Mouse (Mus musculus): ENCODE results near the gene D630003M21Rik. TPM values are rescaled to one million over a fixed set of nuclear protein-coding genes. Genes with fewer than 3 reads are reported as not detected.
A peak's percentile ranks its signal among the peaks of the same experiment; 100 is the strongest.

Gene D630003M21Rik
- polyA plus RNA-seq, 1 experiment from 2014 or later = 5.3 TPM

GRCm38 (mm10) chr2:158157654-158158053 lies 71.4 kb downstream of the D630003M21Rik start:
- Histone ChIP-seq H3K27ac (no peak overlapping the region), H3K4me2 (no peak overlapping the region), H3K27me3 (no peaks in the 10 kb centered on the region), H3K4me3 (no peak overlapping the region), H3K36me3 (no peaks in the 10 kb centered on the region), H3K9ac (no peak overlapping the region), H3K4me1 (peaks cover 42% of the 10 kb centered on the region), H3K9me3 (no peaks in the 10 kb centered on the region)
- WGBS = 64% methylated on average over 8 of the region's 8 CpGs
- no peak for ATAC-seq (ENCODE audit: borderline replicate concordance, extremely low read depth, low FRiP score, low TSS enrichment)

- H3K9me3 ChIP-seq = no peaks in the 10 kb centered on the region
- no peak overlapping the region for H3K4me2 ChIP-seq
- no peak for ATAC-seq (ENCODE audit: borderline replicate concordance, extremely low read depth, low FRiP score, low TSS enrichment)
- H3K4me3 ChIP-seq = no peak overlapping the region
- H3K4me1 ChIP-seq = peaks cover 39% of the 10 kb centered on the region
- no peaks in the 10 kb centered on the region for H3K27me3 ChIP-seq
- no peak overlapping the region for H3K9ac ChIP-seq
- 82% methylated on average over 9 of the region's 9 CpGs for WGBS
- peak overlapping the region; percentile 33; the same call in 1 of the 2 replicates for H3K27ac ChIP-seq
- no peaks in the 10 kb centered on the region for H3K36me3 ChIP-seq
Measured at GRCm38 (mm10) chr2:158156487-158156886, 72.5 kb downstream of the D630003M21Rik start.

- Histone ChIP-seq H3K4me3 (no peak overlapping the region), H3K27me3 (no peaks in the 10 kb centered on the region), H3K9me3 (no peaks in the 10 kb centered on the region), H3K9ac (no peak overlapping the region), H3K27ac (no peak overlapping the region), H3K4me1 (peaks cover 39% of the 10 kb centered on the region), H3K4me2 (no peak overlapping the region), H3K36me3 (no peaks in the 10 kb centered on the region)
- 42% methylated on average over 2 of the region's 2 CpGs for WGBS
- ATAC-seq (ENCODE audit: borderline replicate concordance, extremely low read depth, low FRiP score, low TSS enrichment) = no peak
Measured at GRCm38 (mm10) chr2:158155615-158156014, 73.4 kb downstream of the D630003M21Rik start.

DNA sequence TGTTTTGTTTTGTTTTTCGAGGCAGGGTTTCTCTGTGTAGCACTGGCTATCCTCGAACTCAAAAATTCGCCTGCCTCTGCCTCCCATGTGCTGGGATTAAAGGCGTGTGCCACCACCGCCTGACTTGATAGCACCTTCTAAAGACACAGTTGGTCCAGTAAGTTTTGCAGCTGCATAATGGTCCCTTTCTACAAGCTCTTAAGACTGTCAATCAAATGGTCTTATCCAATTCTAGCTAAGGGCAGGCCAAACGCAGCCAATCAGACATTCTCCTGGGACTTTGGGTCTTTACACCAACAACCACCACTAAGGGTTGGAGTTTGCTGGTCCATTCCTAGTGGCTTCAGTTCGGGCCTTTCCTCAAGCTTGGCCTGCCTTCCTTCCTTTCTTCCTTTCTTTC lies 73.9 kb downstream of the D630003M21Rik start:
- H3K9me3 ChIP-seq = no peaks in the 10 kb centered on the region
- peaks cover 36% of the 10 kb centered on the region for H3K4me1 ChIP-seq
- no peak overlapping the region for H3K9ac ChIP-seq
- ATAC-seq (ENCODE audit: borderline replicate concordance, extremely low read depth, low FRiP score, low TSS enrichment) = no peak
- H3K4me3 ChIP-seq = no peak overlapping the region
- WGBS = 85% methylated on average over 7 of the region's 7 CpGs
- no peak overlapping the region for H3K27ac ChIP-seq
- no peak overlapping the region for H3K4me2 ChIP-seq
- no peaks in the 10 kb centered on the region for H3K27me3 ChIP-seq
- H3K36me3 ChIP-seq = no peaks in the 10 kb centered on the region

GRCm38 (mm10) chr2:158154641-158155040 lies 74.4 kb downstream of the D630003M21Rik start:
- H3K27me3 ChIP-seq = no peaks in the 10 kb centered on the region
- H3K4me3 ChIP-seq = no peak overlapping the region
- no peak for ATAC-seq (ENCODE audit: borderline replicate concordance, extremely low read depth, low FRiP score, low TSS enrichment)
- H3K27ac ChIP-seq = peak overlapping the region; percentile 91
- H3K36me3 ChIP-seq = no peaks in the 10 kb centered on the region
- H3K4me1 ChIP-seq = peaks cover 32% of the 10 kb centered on the region
- H3K9me3 ChIP-seq = no peaks in the 10 kb centered on the region
- WGBS = 57% methylated on average over 8 of the region's 8 CpGs
- H3K9ac ChIP-seq = no peak overlapping the region
- no peak overlapping the region for H3K4me2 ChIP-seq

DNA sequence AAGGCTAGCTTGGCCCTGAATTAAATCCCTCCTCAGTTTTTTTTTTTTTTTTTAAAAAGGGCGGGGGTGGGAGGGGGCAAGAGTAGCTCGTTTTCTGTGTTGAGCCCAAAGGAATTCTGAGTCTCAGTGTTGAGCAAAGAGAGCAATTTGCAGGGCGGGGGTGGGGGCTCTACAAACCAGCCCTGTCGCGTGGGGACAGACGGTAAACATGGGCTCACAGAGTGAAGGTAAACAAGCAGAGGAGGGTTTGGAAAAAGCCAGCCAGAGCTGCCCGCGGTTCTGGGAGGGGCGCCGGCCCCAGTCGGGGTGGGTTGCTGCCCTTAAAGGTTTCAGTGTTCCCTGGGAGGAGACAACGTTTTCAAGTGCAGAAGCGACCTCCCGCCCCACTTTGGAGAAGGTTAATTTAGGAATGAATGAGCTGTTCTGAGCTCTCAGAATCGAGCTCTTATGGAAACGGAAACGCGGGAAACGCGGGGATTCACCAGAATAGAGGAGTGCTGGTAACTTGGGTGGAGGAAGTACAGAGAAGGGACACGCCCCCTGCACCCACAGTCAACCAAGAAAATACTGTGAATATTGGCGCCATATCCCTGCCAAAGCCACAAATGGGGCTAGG lies 75.2 kb downstream of the D630003M21Rik start:
- Histone ChIP-seq H3K9ac (peak overlapping the region; percentile 40), H3K4me1 (peaks cover 28% of the 10 kb centered on the region), H3K9me3 (no peaks in the 10 kb centered on the region), H3K4me3 (peak overlapping the region; percentile 41), H3K36me3 (no peaks in the 10 kb centered on the region), H3K27me3 (no peaks in the 10 kb centered on the region), H3K27ac (peak overlapping the region; percentile 91), H3K4me2 (peak overlapping the region; percentile 72)
- peak; percentile 52 for ATAC-seq (ENCODE audit: borderline replicate concordance, extremely low read depth, low FRiP score, low TSS enrichment)
- 0% methylated on average over 22 of the region's 22 CpGs for WGBS

- no peaks in the 10 kb centered on the region for H3K9me3 ChIP-seq
- H3K4me2 ChIP-seq = peak overlapping the region; percentile 72
- peak; percentile 47 for ATAC-seq (ENCODE audit: borderline replicate concordance, extremely low read depth, low FRiP score, low TSS enrichment)
- H3K27me3 ChIP-seq = no peaks in the 10 kb centered on the region
- WGBS = 37% methylated on average over 6 of the region's 6 CpGs
- no peak overlapping the region for H3K9ac ChIP-seq
- peaks cover 28% of the 10 kb centered on the region for H3K4me1 ChIP-seq
- H3K27ac ChIP-seq = peak overlapping the region; percentile 91
- H3K4me3 ChIP-seq = no peak overlapping the region
- H3K36me3 ChIP-seq = no peaks in the 10 kb centered on the region
Measured at GRCm38 (mm10) chr2:158152685-158153309, 76.2 kb downstream of the D630003M21Rik start.

GRCm38 (mm10) chr2:158151077-158151476 lies 77.9 kb downstream of the D630003M21Rik start:
- Histone ChIP-seq H3K4me2 (no peak overlapping the region), H3K9ac (no peak overlapping the region), H3K9me3 (no peaks in the 10 kb centered on the region), H3K4me1 (peaks cover 26% of the 10 kb centered on the region), H3K27me3 (no peaks in the 10 kb centered on the region), H3K27ac (no peak overlapping the region), H3K36me3 (no peaks in the 10 kb centered on the region), H3K4me3 (no peak overlapping the region)
- 97% methylated on average over 3 of the region's 3 CpGs for WGBS
- ATAC-seq (ENCODE audit: borderline replicate concordance, extremely low read depth, low FRiP score, low TSS enrichment) = no peak

GRCm38 (mm10) chr2:158146971-158147370 lies 82.1 kb downstream of the D630003M21Rik start:
- H3K4me3 ChIP-seq = no peak overlapping the region
- H3K9ac ChIP-seq = no peak overlapping the region
- whole genome bisulfite sequencing = 91% methylated on average over 8 of the region's 8 CpGs
- no peak overlapping the region for H3K4me2 ChIP-seq
- H3K9me3 ChIP-seq = no peaks in the 10 kb centered on the region
- no peak overlapping the region for H3K27ac ChIP-seq
- H3K4me1 ChIP-seq = peaks cover 39% of the 10 kb centered on the region
- H3K27me3 ChIP-seq = no peaks in the 10 kb centered on the region
- H3K36me3 ChIP-seq = no peaks in the 10 kb centered on the region
- no peak for ATAC-seq (ENCODE audit: borderline replicate concordance, extremely low read depth, low FRiP score, low TSS enrichment)

DNA sequence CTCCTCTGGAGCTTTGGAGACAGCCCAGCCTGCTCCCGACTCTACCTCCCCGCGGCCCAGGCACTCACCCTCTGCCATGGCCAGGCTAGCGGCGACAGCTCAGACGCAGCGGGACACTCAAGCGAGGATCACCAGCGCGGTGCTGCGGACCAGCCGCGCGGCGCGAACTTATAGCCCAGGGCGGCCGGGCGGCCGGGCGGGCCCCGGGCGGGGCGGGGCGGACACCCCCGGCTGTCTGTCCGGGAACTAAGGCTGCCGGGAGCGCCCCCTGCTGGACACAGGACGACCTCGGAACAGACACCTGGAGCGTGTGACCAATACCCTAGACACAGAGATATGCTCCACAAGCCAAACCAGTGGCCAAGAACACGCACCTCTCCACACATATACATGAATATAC lies 82.8 kb downstream of the D630003M21Rik start, which contains the start of gene Tgm2:
Gene Tgm2, minus strand, starts transcription at position 214 of the 400 bp plus-strand sequence.
- H3K27ac ChIP-seq = peak within 1 kb of the TSS; percentile 31; the same call in 1 of the 2 replicates
- peaks cover 46% of the 10 kb centered on the region for H3K4me1 ChIP-seq
- no peaks in the 10 kb centered on the region for H3K27me3 ChIP-seq
- H3K36me3 ChIP-seq = no peaks in the 10 kb centered on the region
- 2% methylated on average over 33 of the region's 33 CpGs for WGBS
- H3K9me3 ChIP-seq = no peaks in the 10 kb centered on the region
- H3K4me3 ChIP-seq = peak within 1 kb of the TSS; percentile 56
- ATAC-seq (ENCODE audit: borderline replicate concordance, extremely low read depth, low FRiP score, low TSS enrichment) = peak; percentile 71
- H3K4me2 ChIP-seq = peak within 1 kb of the TSS; percentile 87
- H3K9ac ChIP-seq = peak within 1 kb of the TSS; percentile 67

GRCm38 (mm10) chr2:158145528-158146065 lies 83.4 kb downstream of the D630003M21Rik start:
- H3K4me2 ChIP-seq = peak overlapping the region; percentile 87
- no peaks in the 10 kb centered on the region for H3K36me3 ChIP-seq
- no peaks in the 10 kb centered on the region for H3K27me3 ChIP-seq
- H3K27ac ChIP-seq = 0 out of 2 replicates have a peak overlapping the region, but pooled peaks have one; percentile 31
- H3K4me1 ChIP-seq = peaks cover 52% of the 10 kb centered on the region
- no peak for ATAC-seq (ENCODE audit: borderline replicate concordance, extremely low read depth, low FRiP score, low TSS enrichment)
- no peaks in the 10 kb centered on the region for H3K9me3 ChIP-seq
- peak overlapping the region; percentile 56 for H3K4me3 ChIP-seq
- peak overlapping the region; percentile 67 for H3K9ac ChIP-seq
- WGBS = 60% methylated on average over 5 of the region's 5 CpGs
